Mouse (Mus musculus) MEL (cell line): ENCODE measurements at regions not wholly inside any gene's neighbourhood (a gene's known extent, or its start where the extent isn't known, plus 50 kb on each side); places are given as distances from the start of the nearest gene placed in this dataset.

Source experiments
- DNase-seq: peaks from one replicate; pipeline ENCODE4 v3.0.0; 2011; ENCODE audit warnings: low read depth, low spot score
- H3K27ac ChIP-seq: 2 replicates; pipeline ENCODE4 v1.5.1; 2012; ENCODE audit warnings: low read depth, mild to moderate bottlenecking, control low read depth, low read length, moderate library complexity; ENCODE audit not compliant: control insufficient read depth
- H3K27me3 ChIP-seq, 2 experiments: fragments of 150-350 bp in 1 of 2; sonication (generic) in 1 of 2; 2 replicates each; pipeline ENCODE4 v1.6.1; 2012; ENCODE audit warnings: low read length in 2 of 2, mild to moderate bottlenecking in 2 of 2, improper control_type of control experiment in 1 of 2, moderate library complexity in 1 of 2; ENCODE audit not compliant: insufficient read depth in 2 of 2, control insufficient read depth in 1 of 2
- H3K36me3 ChIP-seq, 2 experiments: 2 replicates each; pipeline ENCODE4 v1.6.1; 2012 to 2014; ENCODE audit warnings: low read length in 2 of 2, improper control_type of control experiment in 1 of 2, inconsistent platforms in 1 of 2, mild to moderate bottlenecking in 1 of 2; ENCODE audit not compliant: insufficient read depth in 2 of 2, control insufficient read depth in 1 of 2
- H3K4me1 ChIP-seq, 2 experiments: fragments of 150-350 bp in 1 of 2; sonication (generic) in 1 of 2; 2 replicates each; pipeline ENCODE4 v1.6.1; 2012; ENCODE audit warnings: low read length in 2 of 2, improper control_type of control experiment in 1 of 2, mild to moderate bottlenecking in 1 of 2; ENCODE audit not compliant: insufficient read depth in 2 of 2, control insufficient read depth in 1 of 2
- H3K4me3 ChIP-seq, 2 experiments: fragments of 150-350 bp in 1 of 2; sonication (generic) in 1 of 2; 2 replicates each; pipeline ENCODE4 v1.5.1; 2012; ENCODE audit warnings: low read depth in 2 of 2, low read length in 2 of 2, mild to moderate bottlenecking in 2 of 2, moderate library complexity in 2 of 2, control low read depth in 1 of 2, improper control_type of control experiment in 1 of 2; ENCODE audit not compliant: control insufficient read depth in 1 of 2, insufficient read depth in 1 of 2
- H3K79me2 ChIP-seq: 2 replicates; pipeline ENCODE4 v1.6.1; 2012; ENCODE audit warnings: mild to moderate bottlenecking, low read length, moderate library complexity; ENCODE audit not compliant: control insufficient read depth, poor library complexity, insufficient read depth
- H3K9ac ChIP-seq: 2 replicates; pipeline ENCODE4 v1.6.1; 2012; ENCODE audit warnings: low read depth, mild to moderate bottlenecking, control low read depth, low read length, moderate library complexity; ENCODE audit not compliant: control insufficient read depth, poor library complexity, severe bottlenecking
- H3K9me3 ChIP-seq: fragments of 150-350 bp; sonication (generic); replicated peaks from 2 replicates; pipeline ENCODE4 v1.6.1; 2012; ENCODE audit warnings: mild to moderate bottlenecking, low read length, improper control_type of control experiment, moderate library complexity; ENCODE audit not compliant: insufficient read depth
- CHD1 ChIP-seq: IDR thresholded peaks from 2 replicates; pipeline ENCODE4 v1.6.1; 2012; ENCODE audit warnings: low read depth, mild to moderate bottlenecking, inconsistent platforms, low read length, improper control_type of control experiment
- CTCF ChIP-seq, 3 experiments: IDR thresholded peaks in 2 of 3; conservative IDR thresholded peaks in 1 of 3; 2 replicates each; pipeline ENCODE4 v1.5.1; 2011 to 2012; ENCODE audit warnings: low read length in 3 of 3, low read depth in 2 of 3, mild to moderate bottlenecking in 2 of 3, improper control_type of control experiment in 1 of 3, inconsistent platforms in 1 of 3, mixed read lengths in 1 of 3, moderate library complexity in 1 of 3; ENCODE audit not compliant: control insufficient read depth in 1 of 3, insufficient read depth in 1 of 3, poor library complexity in 1 of 3, severe bottlenecking in 1 of 3
- ETS1 ChIP-seq: IDR thresholded peaks from 2 replicates; pipeline ENCODE4 v1.6.1; 2012; ENCODE audit warnings: low read depth, mild to moderate bottlenecking, inconsistent platforms, low read length, improper control_type of control experiment, moderate library complexity
- GABPA ChIP-seq: IDR thresholded peaks from 2 replicates; pipeline ENCODE4 v1.6.1; 2012; ENCODE audit warnings: low read depth, mild to moderate bottlenecking, inconsistent platforms, low read length, improper control_type of control experiment, moderate library complexity
- JUND ChIP-seq: IDR thresholded peaks from 2 replicates; pipeline ENCODE4 v1.6.1; 2011; ENCODE audit warnings: low read depth, mild to moderate bottlenecking, improper control_type of control experiment, low read length
- MEF2A ChIP-seq: IDR thresholded peaks from 2 replicates; pipeline ENCODE4 v1.6.1; 2014; ENCODE audit warnings: low read depth, mild to moderate bottlenecking, inconsistent platforms, low read length, improper control_type of control experiment; ENCODE audit not compliant: poor library complexity, insufficient replicate concordance, severe bottlenecking; ENCODE audit errors: extremely low read depth
- MYB ChIP-seq: IDR thresholded peaks from 2 replicates; pipeline ENCODE4 v1.6.1; 2011; ENCODE audit warnings: mild to moderate bottlenecking, low read depth, low read length, improper control_type of control experiment
- POLR2AphosphoS5 ChIP-seq: IDR thresholded peaks from 2 replicates; pipeline ENCODE4 v1.6.1; 2012; ENCODE audit warnings: low read depth, borderline replicate concordance, mild to moderate bottlenecking, inconsistent platforms, low read length, moderate library complexity, mixed read lengths
- SMC3 ChIP-seq: IDR thresholded peaks from 2 replicates; pipeline ENCODE4 v1.6.1; 2011; ENCODE audit warnings: low read depth, low read length, improper control_type of control experiment
- USF2 ChIP-seq, 2 experiments: IDR thresholded peaks; 2 replicates each; pipeline ENCODE4 v1.6.1; 2011 to 2012; ENCODE audit warnings: improper control_type of control experiment in 2 of 2, low read length in 2 of 2, borderline replicate concordance in 1 of 2, inconsistent platforms in 1 of 2, low read depth in 1 of 2, mild to moderate bottlenecking in 1 of 2; ENCODE audit not compliant: insufficient read depth in 1 of 2
- ZMIZ1 ChIP-seq: IDR thresholded peaks from 2 replicates; pipeline ENCODE4 v1.6.1; 2012; ENCODE audit warnings: low read depth, mild to moderate bottlenecking, inconsistent platforms, low read length, improper control_type of control experiment, moderate library complexity

DNA sequence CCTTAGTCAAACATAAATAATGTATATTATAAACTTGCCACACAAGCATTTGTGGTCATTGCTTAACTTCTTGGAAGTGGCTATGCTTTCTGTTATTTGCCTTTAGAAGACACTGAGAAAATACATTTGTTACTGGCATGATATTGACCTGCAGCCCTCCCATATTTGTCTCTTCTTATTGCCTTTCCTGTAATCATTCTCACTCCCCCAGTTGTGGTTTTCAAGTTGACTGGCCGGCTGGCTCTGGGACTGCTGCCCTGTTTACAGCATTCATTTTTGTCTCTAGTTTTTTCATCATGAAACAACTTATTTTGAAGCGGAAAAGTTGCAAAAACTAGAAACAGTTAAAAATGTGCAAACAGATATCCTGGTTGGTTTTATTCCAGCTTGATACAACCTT lies 57.5 kb upstream of the Stc2 start:
- Histone ChIP-seq H3K27ac (no peak overlapping the region), H3K9ac (no peak overlapping the region), H3K79me2 (no peaks in the 10 kb centered on the region), H3K4me3 (no peak overlapping the region), H3K36me3 (no peaks in the 10 kb centered on the region), H3K9me3 (no peaks in the 10 kb centered on the region), H3K4me1 (no peaks in the 10 kb centered on the region), H3K27me3 (no peaks in the 10 kb centered on the region; a peak in 1 of 4 replicates)
- no peak for TF ChIP-seq JUND
- TF ChIP-seq CHD1 = no peak
- TF ChIP-seq CTCF (IDR thresholded peaks at IDR 0.05 in 2 of 3, conservative IDR thresholded peaks at IDR 0.05 in 1 of 3; ENCODE audit: control insufficient read depth in 1 of 3, insufficient read depth in 1 of 3, low read depth in 2 of 3, low read length in 3 of 3, poor library complexity in 1 of 3, severe bottlenecking in 1 of 3) = no peak
- no peak for TF ChIP-seq GABPA
- no peak for TF ChIP-seq SMC3
- TF ChIP-seq USF2 (IDR thresholded peaks at IDR 0.05; ENCODE audit: borderline replicate concordance in 1 of 2, insufficient read depth in 1 of 2, low read depth in 1 of 2, low read length in 2 of 2) = no peak
- TF ChIP-seq MEF2A = no peak
- no peak for TF ChIP-seq MYB
- TF ChIP-seq POLR2AphosphoS5 = no peak
- no peak for TF ChIP-seq ETS1
- TF ChIP-seq ZMIZ1 = no peak
- no peak for DNase-seq
